Mouse (Mus musculus) ES-E14 (cell line): Measurements from ENCODE around the gene Skap1. TPM values are rescaled to one million over a fixed set of nuclear protein-coding genes. Genes with fewer than 3 reads are reported as not detected.

ENCODE experiments used
- DNase-seq: peaks from one replicate; pipeline ENCODE4 v3.0.0-alpha.2; 2013; ENCODE audit warnings: low read depth, low spot score
- H3K27ac ChIP-seq: 2 replicates; pipeline ENCODE4 v1.5.1; 2012; ENCODE audit warnings: low read depth, mild to moderate bottlenecking, low read length, moderate library complexity, mixed read lengths; ENCODE audit not compliant: poor library complexity, insufficient read depth, severe bottlenecking
- H3K36me3 ChIP-seq: 2 replicates; pipeline ENCODE4 v1.6.1; 2012; ENCODE audit warnings: mild to moderate bottlenecking, low read length, moderate library complexity, mixed read lengths; ENCODE audit not compliant: control insufficient read depth, poor library complexity, insufficient read depth, severe bottlenecking
- H3K4me1 ChIP-seq, 2 experiments: fragments of 150-350 bp in 1 of 2; sonication (generic) in 1 of 2; 2 replicates each; pipeline ENCODE4 v1.6.1; 2012; ENCODE audit warnings: low read length in 2 of 2, mild to moderate bottlenecking in 1 of 2, mixed read lengths in 1 of 2; ENCODE audit not compliant: control insufficient read depth in 2 of 2, insufficient read depth in 2 of 2, poor library complexity in 1 of 2
- H3K4me3 ChIP-seq, 2 experiments: fragments of 150-350 bp in 1 of 2; sonication (generic) in 1 of 2; 2 replicates each; pipeline ENCODE4 v1.5.1; 2012; ENCODE audit warnings: low read length in 2 of 2, low read depth in 1 of 2, mild to moderate bottlenecking in 1 of 2, mixed read lengths in 1 of 2; ENCODE audit not compliant: insufficient read depth in 1 of 2, poor library complexity in 1 of 2, severe bottlenecking in 1 of 2
- H3K9ac ChIP-seq: 2 replicates; pipeline ENCODE4 v1.6.1; 2012; ENCODE audit warnings: low read depth, mild to moderate bottlenecking, low read length, mixed read lengths; ENCODE audit not compliant: poor library complexity, insufficient read depth, severe bottlenecking
- H3K9me3 ChIP-seq: fragments of 150-350 bp; sonication (generic); 2 replicates; pipeline ENCODE4 v1.6.1; 2012; ENCODE audit warnings: low read depth, mild to moderate bottlenecking, low read length; ENCODE audit not compliant: control insufficient read depth, insufficient read depth
- CHD2 ChIP-seq: IDR thresholded peaks from 2 replicates; pipeline ENCODE4 v1.6.1; 2014; ENCODE audit warnings: mild to moderate bottlenecking, low read depth, low read length, inconsistent platforms
- HCFC1 ChIP-seq: IDR thresholded peaks from 2 replicates; pipeline ENCODE4 v1.6.1; 2012; ENCODE audit warnings: low read length, inconsistent platforms, borderline replicate concordance; ENCODE audit not compliant: insufficient read depth
- MAFK ChIP-seq: IDR thresholded peaks from 2 replicates; pipeline ENCODE4 v1.6.1; 2014; ENCODE audit warnings: mild to moderate bottlenecking, low read depth, low read length, inconsistent platforms; ENCODE audit not compliant: insufficient read depth
- ZC3H11A ChIP-seq: IDR thresholded peaks from 2 replicates; pipeline ENCODE4 v1.6.1; 2012; ENCODE audit warnings: low read depth, mild to moderate bottlenecking, inconsistent platforms, low read length, borderline replicate concordance
- ZNF384 ChIP-seq: IDR thresholded peaks from 2 replicates; pipeline ENCODE4 v1.6.1; 2012; ENCODE audit warnings: low read depth, low read length, inconsistent platforms
- in situ Hi-C, 2 experiments: fragments of 600-800 bp; cut with MboI; formaldehyde crosslinking; loops; one replicate each; pipeline ENCODE4 v1.15.1; 2025; ENCODE audit warnings: low sequenced_read_pairs in 2 of 2, inconsistent platforms in 1 of 2; ENCODE audit not compliant: unreplicated experiment in 2 of 2
- total RNA-seq: library from RNA; depleted of rRNA; stranded (reverse); fragments of 300-350 nt; gene quantifications from 2 replicates; pipeline ENCODE4 v1.2.3, GENCODE M21; 2012

Gene Skap1
- total RNA-seq, 1 experiment, result 0.40 TPM

DNA sequence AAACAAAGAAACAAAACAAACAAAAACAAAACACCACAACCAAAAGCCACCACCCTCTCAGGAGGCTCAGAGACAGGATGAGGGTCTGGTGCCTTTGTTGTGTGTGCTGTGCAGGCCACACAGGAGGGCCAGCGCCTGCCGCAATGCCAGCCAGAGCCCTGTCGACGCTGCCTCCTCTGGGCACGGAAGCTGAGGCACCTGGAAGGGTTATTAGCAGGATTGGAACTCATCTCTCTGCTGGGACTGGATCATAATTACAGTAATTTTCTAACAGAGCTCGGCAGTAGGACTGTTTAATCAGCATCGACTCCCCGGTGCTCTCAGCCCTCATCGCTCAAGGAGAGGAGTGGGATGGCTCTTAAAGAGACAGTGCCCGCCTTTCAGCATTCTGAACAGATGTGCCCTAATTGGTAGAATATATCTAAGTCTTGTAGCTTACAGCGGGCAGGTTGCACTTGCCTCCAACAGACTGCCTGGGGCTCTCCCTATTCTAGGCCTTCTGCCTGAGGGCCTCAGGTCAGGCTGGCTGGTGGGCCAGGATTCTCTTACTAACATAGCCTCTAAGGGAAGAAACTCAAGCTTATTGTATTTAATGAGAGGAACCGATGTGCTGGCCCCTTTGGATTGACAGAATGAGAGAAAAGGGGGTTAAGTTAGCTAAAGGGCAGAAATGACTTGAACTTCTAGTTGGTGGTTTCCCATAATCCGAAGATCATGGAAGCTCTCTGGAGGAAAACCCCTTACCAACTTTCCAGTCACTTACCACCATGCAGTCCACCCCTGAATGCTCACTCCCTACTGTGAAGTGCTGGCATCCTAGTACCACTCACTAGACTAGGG is 300.3 kb downstream of the Skap1 start:
- H3K36me3 ChIP-seq, result peaks cover 11% of the 10 kb centered on the region
- TF ChIP-seq CHD2 (no peak), ZNF384 (no peak), HCFC1 (no peak), ZC3H11A (no peak), MAFK (no peak)
- DNase-seq, result no peak
- H3K9me3 ChIP-seq, result no peaks in the 10 kb centered on the region
- H3K27ac ChIP-seq, result no peak overlapping the region
- H3K9ac ChIP-seq, result no peak overlapping the region
- peaks cover 0 to 18% of the 10 kb centered on the region in 2 experiments; a peak in 1 of 4 replicates for H3K4me1 ChIP-seq
- in situ Hi-C loops, result no loop called here
- H3K4me3 ChIP-seq, result no peak overlapping the region

GRCm38 (mm10) chr11:96765645-96766044 is 301.3 kb downstream of the Skap1 start:
- no peaks in the 10 kb centered on the region for H3K9me3 ChIP-seq
- H3K4me1 ChIP-seq, result peaks cover 0 to 17% of the 10 kb centered on the region in 2 experiments; a peak in 1 of 4 replicates
- DNase-seq, result no peak
- H3K36me3 ChIP-seq, result peaks cover 16% of the 10 kb centered on the region
- in situ Hi-C loops, result no loop called here
- H3K4me3 ChIP-seq, result no peak overlapping the region
- no peak for TF ChIP-seq MAFK
- no peak for TF ChIP-seq ZC3H11A
- no peak for TF ChIP-seq HCFC1
- no peak for TF ChIP-seq ZNF384
- no peak for TF ChIP-seq CHD2
- H3K27ac ChIP-seq, result no peak overlapping the region
- no peak overlapping the region for H3K9ac ChIP-seq

- DNase-seq, result no peak
- H3K4me1 ChIP-seq, result peaks cover 0 to 19% of the 10 kb centered on the region in 2 experiments; a peak in 1 of 4 replicates
- H3K9ac ChIP-seq, result peak overlapping the region; percentile 4; the same call in 1 of the 2 replicates
- in situ Hi-C loops, result no loop called here
- H3K9me3 ChIP-seq, result no peaks in the 10 kb centered on the region
- H3K4me3 ChIP-seq, result no peak overlapping the region
- H3K27ac ChIP-seq, result no peak overlapping the region
- TF ChIP-seq ZNF384 (no peak), MAFK (no peak), CHD2 (no peak), HCFC1 (no peak), ZC3H11A (no peak)
- peaks cover 19% of the 10 kb centered on the region for H3K36me3 ChIP-seq
Measured at GRCm38 (mm10) chr11:96766555-96766954, 302.2 kb downstream of the Skap1 start.

DNA sequence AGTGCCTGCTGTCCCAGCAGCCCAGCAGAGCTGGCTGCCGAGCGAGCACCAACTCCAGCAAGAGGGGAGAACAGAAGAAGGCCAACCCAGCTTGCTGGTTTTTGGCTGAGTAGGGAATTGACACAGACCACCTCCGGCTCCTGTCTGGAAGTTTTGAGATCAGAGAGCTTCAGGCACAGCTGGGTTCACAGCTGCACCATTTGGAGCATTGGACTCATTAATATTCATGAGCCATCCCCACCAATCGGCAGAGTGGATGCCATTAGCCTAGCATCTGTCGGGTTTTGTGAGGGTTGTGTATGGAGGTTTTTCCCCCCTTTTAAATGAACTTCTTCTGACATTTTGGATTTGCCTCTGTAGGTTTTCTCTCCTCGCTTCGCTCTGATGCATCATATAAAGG is 302.7 kb downstream of the Skap1 start:
- Histone ChIP-seq H3K4me3 (no peak overlapping the region), H3K27ac (no peak overlapping the region), H3K9me3 (no peaks in the 10 kb centered on the region), H3K9ac (peak overlapping the region; percentile 4; the same call in 1 of the 2 replicates), H3K4me1 (peaks cover 0 to 19% of the 10 kb centered on the region in 2 experiments; a peak in 1 of 4 replicates), H3K36me3 (peaks cover 24% of the 10 kb centered on the region)
- TF ChIP-seq ZC3H11A (no peak), CHD2 (no peak), MAFK (no peak), ZNF384 (no peak), HCFC1 (no peak)
- in situ Hi-C loops, result no loop called here
- no peak for DNase-seq
